Mouse (Mus musculus): ENCODE measurements around the gene Rtp2.

- TF ChIP-seq CTCF (conservative IDR thresholded peaks at IDR 0.05; ENCODE audit: low read length) (no peak), POU5F1 (IDR thresholded peaks at IDR 0.05; ENCODE audit: borderline replicate concordance, low read length) (no peak)
Measured at GRCm38 (mm10) chr16:23913401-23913800, 18.8 kb downstream of the Rtp2 start.

Data from E14TG2a.4 (cell line).